Mouse (Mus musculus): Measurements from ENCODE around the gene Ssxb5. TPM values are rescaled to one million over a fixed set of nuclear protein-coding genes. Genes with fewer than 3 reads are reported as not detected.
"Not testable (repeated sequence)": the region's sequence is repeated elsewhere in the genome, so short reads cannot be mapped to it uniquely, and the experiment has no call there.

Ssxb5 gene
- not detected in 2 replicates for polyA plus RNA-seq (2012; rRNA removed)

DNA sequence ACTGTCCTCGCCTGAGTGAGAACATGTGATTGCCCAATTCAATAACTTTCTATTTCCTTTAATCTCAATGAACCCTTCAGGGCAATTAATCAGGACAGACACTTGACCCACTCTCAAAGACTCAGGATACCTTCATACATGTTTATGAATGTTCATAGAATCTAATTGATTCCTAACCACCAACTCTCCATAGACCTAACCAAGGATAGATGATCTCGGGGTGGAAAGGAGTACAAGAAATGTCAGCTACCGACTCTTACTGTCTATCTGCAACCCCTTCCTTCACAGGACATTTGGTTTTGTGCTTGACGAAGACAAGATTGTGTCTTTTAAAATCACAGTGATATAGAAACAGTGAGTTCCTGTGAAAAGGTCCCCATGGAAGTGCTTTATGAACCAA lies at the start of gene Ssxb5:
TSS of gene Ssxb5 (plus strand) at position 301 of the 400 bp plus-strand sequence.
- 83% methylated on average over 4 of the region's 4 CpGs for WGBS

DNA sequence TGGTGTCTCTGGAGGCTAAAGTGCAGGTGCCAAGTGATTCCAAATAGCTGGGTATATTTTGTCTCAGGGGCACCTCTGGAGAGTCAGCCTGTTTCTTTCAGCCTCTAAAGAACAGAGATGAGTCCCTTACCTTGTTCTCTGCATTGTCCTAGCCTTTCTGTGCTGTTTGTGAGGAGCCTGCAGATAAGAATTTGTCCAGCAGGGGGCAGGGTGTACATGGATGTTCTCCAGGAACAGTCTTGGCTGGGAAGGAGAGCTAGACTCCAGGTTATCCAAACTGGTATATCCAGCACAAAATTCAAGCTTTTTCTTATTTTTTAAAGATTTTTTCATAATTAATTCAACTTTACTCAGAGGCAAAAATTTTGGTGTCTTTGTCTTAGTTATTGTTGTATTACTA lies 28.6 kb downstream of the Ssxb5 start:
- no peak for DNase-seq (ENCODE audit: low read depth, low spot score)

More for the DNA sequence above, at the start of gene Ssxb5:
- DNase-seq (ENCODE audit: low read depth, low spot score): not testable (repeated sequence)

DNA sequence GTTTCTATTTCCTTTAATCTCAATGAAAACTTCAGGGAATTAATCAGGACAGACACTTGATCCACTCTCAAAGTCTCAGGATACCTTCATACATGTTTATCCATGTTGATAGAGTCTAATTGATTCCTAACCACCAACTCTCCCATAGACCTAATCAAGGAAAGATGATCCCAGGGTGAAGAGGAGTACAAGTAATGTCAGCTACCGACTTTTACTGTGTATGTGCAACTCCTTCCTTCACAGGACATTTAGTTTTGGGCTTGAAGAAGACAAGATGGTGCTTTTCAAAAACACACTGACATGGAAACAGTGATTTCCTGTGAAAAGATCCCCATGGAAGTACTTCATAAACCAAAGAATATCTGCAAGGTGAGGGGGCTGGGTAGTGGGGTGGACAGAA lies 40.2 kb downstream of the Ssxb5 start, which contains the start of gene Gm6592:
TSS of gene Gm6592 (plus strand) at position 301 of the 400 bp plus-strand sequence.
- WGBS: 74% methylated on average over 1 of the region's 1 CpGs
- DNase-seq (ENCODE audit: low read depth, low spot score): no peak

DNA sequence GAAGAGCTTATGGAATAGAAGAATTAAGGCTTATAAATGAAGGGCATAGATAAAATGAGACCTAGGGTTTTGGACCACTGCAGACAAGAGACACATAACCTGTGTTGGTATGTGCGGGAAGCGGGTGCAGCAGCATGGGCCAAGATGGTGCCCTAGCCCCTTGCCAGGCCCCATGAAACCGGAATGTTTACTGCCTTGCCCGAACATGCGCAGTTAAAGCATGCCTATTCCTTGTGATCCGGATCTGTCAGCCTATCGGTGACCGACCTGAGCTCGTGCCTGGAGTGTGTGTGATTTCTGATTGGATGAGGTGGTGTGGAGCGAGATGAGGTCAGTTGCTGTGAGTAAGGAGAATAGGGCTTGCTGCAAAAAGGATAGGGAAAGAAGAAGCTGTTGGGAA lies 49.0 kb downstream of the Ssxb5 start:
- no peak for DNase-seq (ENCODE audit: low read depth, low spot score)
- 91% methylated on average over 10 of the region's 10 CpGs for WGBS

Other genes with a start within 250 kb of the Ssxb5 start
- not detected in 2 replicates for gene Ssxb3, start 211.9 kb upstream of the Ssxb5 start, polyA plus RNA-seq (2012; rRNA removed)
- gene Ssxb8, start 112.8 kb upstream of the Ssxb5 start, polyA plus RNA-seq (2012; rRNA removed): not detected in 2 replicates
- gene Ssx9, start 55.3 kb upstream of the Ssxb5 start, polyA plus RNA-seq (2012; rRNA removed): not detected in 2 replicates
- not detected in 2 replicates for gene Gm6592, start 40.3 kb downstream of the Ssxb5 start, polyA plus RNA-seq (2012; rRNA removed)
- not detected in 2 replicates for gene Gm5751, start 70.6 kb downstream of the Ssxb5 start, polyA plus RNA-seq (2012; rRNA removed)
- 0.36 and 0.47 TPM in 2 replicates for gene B630019K06Rik, start 88.7 kb downstream of the Ssxb5 start, polyA plus RNA-seq (2012; rRNA removed)
- not detected in 2 replicates for gene Fthl17b, start 159.3 kb downstream of the Ssxb5 start, polyA plus RNA-seq (2012; rRNA removed)
- gene Fthl17c, start 172.9 kb downstream of the Ssxb5 start, polyA plus RNA-seq (2012; rRNA removed): not detected in 2 replicates
- not detected in 2 replicates for gene Fthl17d, start 183.1 kb downstream of the Ssxb5 start, polyA plus RNA-seq (2012; rRNA removed)
- not detected in 2 replicates for gene Fthl17e, start 229.8 kb downstream of the Ssxb5 start, polyA plus RNA-seq (2012; rRNA removed)